ENCODE assay signal across 8 mouse cellular contexts in genomic region chr15:77202881-77203254, GRCm38 (mm10).
A peak's percentile ranks its signal among the peaks of the same experiment; 100 is the strongest.
DNase-seq lines count a peak whose midpoint lies in the region; ATAC-seq and TF ChIP-seq lines count a peak whose summit lies in the region.

No protein-coding gene starts in this region.

- intact Hi-C loops in gastrocnemius, adult 2 months (cut with DNase I): no loop called here

- no peak for DNase-seq in gastrocnemius, adult 2 months
- DNase-seq in gastrocnemius, postnatal 10 days: no peak
- DNase-seq in midbrain, embryonic 10.5 days (ENCODE audit: low spot score): no peak
- no peak for DNase-seq in midbrain, postnatal 0 days (ENCODE audit: low spot score)
- no peak for DNase-seq in liver, embryonic 11.5 days (ENCODE audit: low spot score)
- DNase-seq in frontal cortex, postnatal 14 days (ENCODE audit: low spot score in 2 of 2): no peak
- DNase-seq in layer of hippocampus, postnatal 10 days (ENCODE audit: low spot score in 2 of 2): no peak

- H3K4me2 ChIP-seq in midbrain, postnatal 0 days (ENCODE audit: low read depth, low read length, poor library complexity, severe bottlenecking): no peak overlapping the region
- peak overlapping the region; percentile 24 for H3K4me2 ChIP-seq in liver, embryonic 11.5 days
- peak overlapping the region; percentile 7; the same call in 1 of the 2 replicates for H3K4me2 ChIP-seq in stomach, embryonic 16.5 days (ENCODE audit: low read depth, low read length)

- no peak for ATAC-seq in midbrain, postnatal 0 days (ENCODE audit: low FRiP score)
- no peak for ATAC-seq in liver, embryonic 11.5 days (replicated peaks; ENCODE audit: low FRiP score)
- ATAC-seq in stomach, embryonic 16.5 days (ENCODE audit: insufficient read depth, low FRiP score): peak; percentile 38; the same call in 1 of the 2 replicates

- no peak for TF ChIP-seq CTCF in gastrocnemius, adult 2 months (IDR thresholded peaks at IDR 0.05)
- no peak for TF ChIP-seq CTCF in midbrain, postnatal 0 days (IDR thresholded peaks at IDR 0.05)

- no peak overlapping the region for H3K9ac ChIP-seq in midbrain, postnatal 0 days (replicated peaks; ENCODE audit: low read length, poor library complexity, severe bottlenecking)
- no peak overlapping the region for H3K9ac ChIP-seq in liver, embryonic 11.5 days (ENCODE audit: low read depth, low read length)
- peak overlapping the region; percentile 17 for H3K9ac ChIP-seq in stomach, embryonic 16.5 days (ENCODE audit: low read length)

- no peaks in the 10 kb centered on the region for H3K9me3 ChIP-seq in midbrain, embryonic 10.5 days (replicated peaks)
- no peaks in the 10 kb centered on the region for H3K9me3 ChIP-seq in midbrain, postnatal 0 days (ENCODE audit: low read length)
- H3K9me3 ChIP-seq in liver, embryonic 11.5 days (ENCODE audit: control insufficient read depth, low read length): no peaks in the 10 kb centered on the region
- H3K9me3 ChIP-seq in stomach, embryonic 16.5 days (replicated peaks; ENCODE audit: control insufficient read depth, low read length): no peaks in the 10 kb centered on the region

- H3K4me1 ChIP-seq in midbrain, embryonic 10.5 days: peaks cover 42% of the 10 kb centered on the region
- peaks cover 6% of the 10 kb centered on the region; the same call in 1 of the 2 replicates for H3K4me1 ChIP-seq in midbrain, postnatal 0 days (ENCODE audit: insufficient read depth, low read length)
- H3K4me1 ChIP-seq in liver, embryonic 11.5 days (replicated peaks; ENCODE audit: control insufficient read depth, insufficient read depth, low read length): peaks cover 11% of the 10 kb centered on the region
- H3K4me1 ChIP-seq in stomach, embryonic 16.5 days (ENCODE audit: control insufficient read depth, insufficient read depth, low read length): peaks cover 30% of the 10 kb centered on the region

- H3K27me3 ChIP-seq in midbrain, embryonic 10.5 days (ENCODE audit: low read depth, poor library complexity, severe bottlenecking): no peaks in the 10 kb centered on the region
- no peaks in the 10 kb centered on the region for H3K27me3 ChIP-seq in midbrain, postnatal 0 days (ENCODE audit: insufficient read depth, low read length)
- H3K27me3 ChIP-seq in liver, embryonic 11.5 days (replicated peaks; ENCODE audit: control insufficient read depth, insufficient read depth, low read length): no peaks in the 10 kb centered on the region
- H3K27me3 ChIP-seq in stomach, embryonic 16.5 days (ENCODE audit: control insufficient read depth, insufficient read depth, low read length): no peaks in the 10 kb centered on the region

- 92% methylated on average over 3 of the region's 3 CpGs for WGBS in midbrain, embryonic 10.5 days
- WGBS in midbrain, postnatal 0 days: 83% methylated on average over 3 of the region's 3 CpGs
- whole genome bisulfite sequencing in liver, embryonic 11.5 days: 71% methylated on average over 3 of the region's 3 CpGs
- WGBS in stomach, embryonic 16.5 days: 61% methylated on average over 3 of the region's 3 CpGs

- H3K27ac ChIP-seq in gastrocnemius, adult 2 months: peak overlapping the region; percentile 78
- H3K27ac ChIP-seq in midbrain, embryonic 10.5 days (replicated peaks): peak overlapping the region; percentile 4; the same call in 1 of the 2 replicates
- no peak overlapping the region; the same call in 1 of the 2 replicates for H3K27ac ChIP-seq in midbrain, postnatal 0 days (ENCODE audit: low read depth, low read length)
- H3K27ac ChIP-seq in liver, embryonic 11.5 days (ENCODE audit: low read depth, low read length): peak overlapping the region; percentile 63
- H3K27ac ChIP-seq in stomach, embryonic 16.5 days (ENCODE audit: low read length): peak overlapping the region; percentile 83

- no peaks in the 10 kb centered on the region for H3K36me3 ChIP-seq in midbrain, embryonic 10.5 days
- 0 out of 2 replicates have a peak, but pooled peaks cover 2% of the 10 kb centered on the region for H3K36me3 ChIP-seq in midbrain, postnatal 0 days (ENCODE audit: insufficient read depth, low read length)
- no peaks in the 10 kb centered on the region for H3K36me3 ChIP-seq in liver, embryonic 11.5 days (ENCODE audit: control insufficient read depth, insufficient read depth, low read length)
- no peaks in the 10 kb centered on the region for H3K36me3 ChIP-seq in stomach, embryonic 16.5 days (ENCODE audit: control insufficient read depth, insufficient read depth, low read length)

- peak overlapping the region; percentile 50 for H3K4me3 ChIP-seq in gastrocnemius, adult 2 months
- H3K4me3 ChIP-seq in midbrain, embryonic 10.5 days: no peak overlapping the region
- H3K4me3 ChIP-seq in midbrain, postnatal 0 days (ENCODE audit: low read depth, low read length): no peak overlapping the region
- H3K4me3 ChIP-seq in liver, embryonic 11.5 days (ENCODE audit: low read depth, low read length): no peak overlapping the region
- H3K4me3 ChIP-seq in stomach, embryonic 16.5 days (replicated peaks; ENCODE audit: low read length): peak overlapping the region; percentile 17; the same call in 1 of the 2 replicates

Comparison
In these comparisons a context has a peak if more than half of its experiments do, and no peak if none do; other contexts are left out.
1. H3K4me3 ChIP-seq: peak in gastrocnemius, adult 2 months (single experiment) and stomach, embryonic 16.5 days (single experiment); none in midbrain, embryonic 10.5 days (single experiment), midbrain, postnatal 0 days (single experiment) and liver, embryonic 11.5 days (single experiment).